Mouse (Mus musculus) embryonic facial prominence, embryonic 14.5 days (tissue): ENCODE results near the gene Olfr145. TPM values are rescaled to one million over a fixed set of nuclear protein-coding genes. Genes with fewer than 3 reads are reported as not detected.

Experiments used
- polyA plus RNA-seq: library from polyadenylated mRNA; unstranded; fragments of >200 nt; fragmentation: Nextera tagmentation; extraction: Ambion mirVana; gene quantifications from 2 replicates; pipeline ENCODE4 v1.2.1, GENCODE M21; 2014

The Olfr145 gene
- polyA plus RNA-seq, 1 experiment from 2014 or later = 0.26 TPM

Other genes starting within 250 kb of the Olfr145 start
- gene Tbrg1, start 239.4 kb upstream of the Olfr145 start, polyA plus RNA-seq = 197 and 214 TPM in 2 replicates
- 39.9 and 57.4 TPM in 2 replicates for gene Panx3, start 227.5 kb upstream of the Olfr145 start, polyA plus RNA-seq
- not detected in 2 replicates for gene Olfr160, start 180.5 kb upstream of the Olfr145 start, polyA plus RNA-seq
- 0.14 and 0.25 TPM in 2 replicates for gene Olfr874, start 151.6 kb upstream of the Olfr145 start, polyA plus RNA-seq
- 0.11 TPM in 1 of 2 replicates, not detected in the other for gene Olfr875, start 124.9 kb upstream of the Olfr145 start, polyA plus RNA-seq
- gene Olfr876, start 93.7 kb upstream of the Olfr145 start, polyA plus RNA-seq = 0.13 TPM in 1 of 2 replicates, not detected in the other
- gene Olfr877, start 42.5 kb upstream of the Olfr145 start, polyA plus RNA-seq = 0.07 TPM in 1 of 2 replicates, not detected in the other
- gene Olfr878, start 21.1 kb downstream of the Olfr145 start, polyA plus RNA-seq = 0.06 and 0.12 TPM in 2 replicates
- gene Olfr881, start 95.1 kb downstream of the Olfr145 start, polyA plus RNA-seq = not detected in 2 replicates
- gene Olfr883, start 129.1 kb downstream of the Olfr145 start, polyA plus RNA-seq = not detected in 2 replicates
- gene Olfr884, start 149.8 kb downstream of the Olfr145 start, polyA plus RNA-seq = 0.13 and 0.14 TPM in 2 replicates
- gene Olfr885, start 164.6 kb downstream of the Olfr145 start, polyA plus RNA-seq = not detected in 2 replicates
- gene Olfr887, start 187.3 kb downstream of the Olfr145 start, polyA plus RNA-seq = 0.07 TPM in 1 of 2 replicates, not detected in the other
- not detected in 2 replicates for gene Olfr888, start 211.4 kb downstream of the Olfr145 start, polyA plus RNA-seq
- 0.04 TPM in 1 of 2 replicates, not detected in the other for gene Olfr889, start 218.5 kb downstream of the Olfr145 start, polyA plus RNA-seq
- gene Olfr890, start 245.8 kb downstream of the Olfr145 start, polyA plus RNA-seq = not detected in 2 replicates